Mouse (Mus musculus) lung, adult 18-20 months (tissue): ENCODE data around the gene Eftud2.

Experiments used
- DNase-seq, 2 experiments: peaks; one replicate each; pipeline ENCODE4 v3.0.0; 2022; ENCODE audit warnings: mixed read lengths in 2 of 2

Eftud2 gene

DNA sequence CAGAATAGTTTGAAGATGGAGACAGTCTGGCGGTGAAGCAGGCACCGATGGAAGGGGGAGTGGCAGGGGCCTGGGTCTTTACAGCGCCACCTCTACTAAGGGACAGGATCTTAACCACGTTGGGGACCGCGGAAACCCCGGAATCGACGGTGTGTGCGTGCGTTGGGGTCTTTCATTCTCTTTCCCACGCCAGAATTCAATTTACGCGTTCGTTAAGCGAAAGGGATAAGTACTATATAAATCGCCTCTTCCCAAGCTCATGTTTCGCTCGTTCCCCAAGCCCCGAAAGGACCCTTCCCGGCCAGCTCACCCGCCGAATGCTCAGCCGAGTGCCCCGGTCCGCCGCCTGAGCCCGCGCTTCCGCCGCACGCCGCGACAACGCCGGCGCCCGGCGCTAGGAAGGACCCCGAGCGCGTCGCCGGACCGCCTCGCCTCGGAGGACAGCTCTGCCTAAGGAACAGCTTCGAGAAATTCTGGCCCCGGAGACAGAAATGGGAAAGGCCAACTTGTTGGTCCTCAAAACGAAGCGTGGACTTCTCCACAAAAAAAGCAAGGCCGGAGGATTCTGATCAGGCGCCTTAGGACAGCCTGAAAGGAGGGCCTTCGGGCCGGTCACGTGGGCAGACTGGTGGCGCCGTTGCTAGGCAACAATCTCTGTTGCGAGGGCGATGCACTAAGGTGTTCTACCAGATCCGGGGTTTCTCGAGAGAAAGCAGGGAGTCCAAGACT is at the start of gene Eftud2, which contains the start of gene Ccdc103:
Gene Eftud2, minus strand, starts transcription at position 401 of the 729 bp plus-strand sequence.
Gene Ccdc103, plus strand, starts transcription at position 620 of the 729 bp plus-strand sequence.
- DNase-seq, result peak; percentile 90 to 93

- peak in 1 of 2 experiments; percentile 21 for DNase-seq
These were observed 44.5 kb upstream of the Eftud2 start for GRCm38 (mm10) chr11:102925351-102925717.

DNA sequence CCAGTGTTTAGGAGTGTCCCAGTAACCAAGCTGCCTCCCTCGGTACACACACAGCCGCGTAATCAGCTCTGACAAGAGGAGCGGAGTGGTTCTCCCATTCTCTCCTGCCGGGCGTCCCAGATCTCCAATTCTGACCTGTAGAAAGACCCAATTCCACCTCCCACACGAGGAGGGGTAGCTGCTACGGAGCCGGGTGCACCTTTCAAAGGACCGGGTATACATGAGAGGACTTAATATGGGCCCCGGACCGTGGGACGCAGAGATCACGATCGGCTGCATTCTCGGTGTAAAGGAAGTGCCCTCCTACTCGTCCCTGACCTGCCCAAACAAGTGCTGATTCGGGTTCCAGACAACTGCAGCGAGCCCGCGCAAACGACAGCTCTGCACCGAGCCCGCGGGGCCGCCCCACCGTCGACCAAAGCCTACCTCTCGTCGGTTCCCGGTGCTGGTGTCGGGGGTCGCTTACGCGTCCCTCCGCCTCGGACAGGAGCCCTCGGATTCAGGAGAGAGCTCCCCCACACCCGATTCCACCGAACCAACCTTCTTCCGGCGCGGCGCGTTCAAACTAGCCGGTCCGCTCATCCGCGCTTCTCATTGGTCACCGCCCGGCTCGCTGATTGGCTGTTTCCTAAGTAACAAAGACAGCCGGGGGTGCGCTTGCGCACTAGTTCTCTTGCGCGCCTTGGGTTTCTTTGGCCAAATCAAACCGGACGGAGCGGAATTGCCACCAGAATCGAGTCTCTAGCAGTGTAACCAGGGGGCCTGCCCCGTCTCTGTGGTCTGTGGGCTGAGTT is 44.0 kb upstream of the Eftud2 start, which contains the start of gene Kif18b:
Gene Kif18b, minus strand, starts transcription at position 568 of the 794 bp plus-strand sequence.
- DNase-seq, result peak; percentile 93 to 95

DNA sequence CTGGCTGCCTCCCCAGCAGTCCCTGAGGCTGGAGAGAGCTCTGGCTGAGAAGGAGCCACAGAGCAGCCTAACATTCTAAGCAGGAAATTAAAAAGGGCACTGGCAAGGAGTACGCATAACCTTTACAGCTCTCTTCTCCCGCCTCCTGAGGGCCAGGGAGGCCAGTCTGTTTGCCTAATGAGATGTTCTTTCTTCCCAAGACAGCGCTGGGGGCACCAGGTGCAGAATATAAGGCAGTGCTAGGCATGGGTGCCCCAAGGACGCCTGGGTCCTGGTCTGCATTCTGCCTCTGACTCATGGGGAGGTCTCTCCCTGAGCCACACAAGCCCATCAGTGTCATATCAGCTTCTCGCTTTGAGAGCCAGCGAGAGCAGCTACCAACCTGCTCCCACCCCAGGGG is 40.7 kb upstream of the Eftud2 start:
- DNase-seq, result no peak

GRCm38 (mm10) chr11:102918077-102918476 is 37.3 kb upstream of the Eftud2 start:
- no peak for DNase-seq

- DNase-seq, result no peak
These were observed 34.6 kb upstream of the Eftud2 start for GRCm38 (mm10) chr11:102915380-102915779.

DNA sequence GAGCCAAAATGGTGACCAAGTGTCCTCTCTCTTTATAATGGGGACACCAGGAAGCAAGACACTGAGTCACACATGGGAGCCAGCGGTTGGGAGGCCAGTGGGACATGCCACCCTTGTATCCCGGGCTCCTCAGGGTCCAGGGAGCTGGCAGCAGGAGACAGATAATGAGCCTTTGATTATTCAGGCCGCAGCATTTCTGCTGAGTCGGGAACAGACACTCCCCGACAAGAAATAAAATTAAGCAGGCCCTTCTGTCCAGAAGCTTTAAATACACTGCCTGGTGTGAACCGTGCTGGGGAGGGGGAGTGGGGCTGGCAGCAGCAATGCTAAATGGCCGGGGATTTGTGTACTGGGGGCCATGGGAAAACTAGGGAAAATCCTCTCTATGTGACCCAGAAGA is 30.6 kb upstream of the Eftud2 start:
- no peak for DNase-seq

GRCm38 (mm10) chr11:102903654-102904053 is 22.9 kb upstream of the Eftud2 start:
- no peak for DNase-seq

DNA sequence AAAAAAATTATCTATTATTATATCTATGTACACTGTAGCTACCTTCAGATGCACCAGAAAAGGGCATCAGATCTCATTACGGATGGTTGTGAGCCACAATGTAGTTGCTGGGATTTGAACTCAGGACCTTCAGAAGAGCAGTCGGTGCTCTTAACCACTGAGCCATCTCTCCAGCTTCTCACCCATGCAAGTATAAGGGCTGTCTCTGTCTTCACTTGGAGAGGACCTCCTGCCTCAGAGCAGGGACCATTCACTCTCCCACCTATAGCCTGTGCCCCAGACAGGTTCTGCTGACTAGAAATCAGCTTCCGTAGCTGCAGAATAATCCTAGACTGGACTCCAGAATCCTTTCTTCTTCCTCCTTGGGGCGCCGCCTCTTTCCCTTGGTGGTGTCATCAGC is 21.3 kb upstream of the Eftud2 start:
- DNase-seq, result no peak

GRCm38 (mm10) chr11:102901199-102901598 is 20.4 kb upstream of the Eftud2 start:
- no peak for DNase-seq

DNA sequence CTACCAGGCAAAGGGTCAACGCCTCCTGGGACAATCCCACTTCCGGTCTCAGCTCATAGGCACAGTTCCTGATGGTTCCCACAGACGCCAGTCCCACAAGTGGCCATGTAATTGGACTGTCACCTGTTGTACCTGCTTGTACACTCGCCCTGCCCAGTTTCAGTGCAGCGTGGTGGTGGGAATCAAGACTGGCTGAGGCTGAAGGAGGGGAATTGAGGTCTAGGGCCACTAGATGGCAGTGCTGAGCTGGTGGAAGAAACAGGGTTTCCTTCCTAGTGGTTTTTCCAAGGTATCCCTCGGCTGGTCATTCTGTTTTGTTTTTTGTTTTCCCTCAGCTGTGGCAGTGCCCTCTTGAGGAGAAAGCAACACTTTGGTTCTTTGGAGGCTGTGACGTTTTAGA is 20.0 kb upstream of the Eftud2 start, which contains the start of gene Gfap:
Gene Gfap, minus strand, starts transcription at position 150 of the 400 bp plus-strand sequence.
- peak; percentile 69 to 70 for DNase-seq

DNA sequence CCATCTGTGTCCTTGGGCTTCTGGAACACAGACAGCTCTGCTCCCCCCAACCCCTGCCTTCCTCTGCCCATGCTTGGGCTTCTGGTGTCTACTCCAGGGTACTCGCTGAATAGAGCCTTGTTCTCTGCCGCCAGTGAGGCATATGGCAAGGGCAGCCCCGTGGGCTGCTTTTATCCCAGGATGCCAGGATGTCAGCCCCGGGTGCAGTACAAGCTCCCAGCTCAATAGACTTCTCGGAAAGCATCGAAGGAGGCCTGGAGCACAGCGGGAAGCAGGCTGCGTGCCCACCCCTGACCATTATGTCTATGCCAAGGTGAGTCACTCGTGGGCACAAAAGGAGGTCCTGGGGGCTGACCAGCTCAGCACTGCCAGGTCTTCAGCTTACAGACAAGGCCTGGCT is 17.6 kb upstream of the Eftud2 start:
- DNase-seq, result no peak

GRCm38 (mm10) chr11:102896641-102897040 is 15.9 kb upstream of the Eftud2 start:
- no peak for DNase-seq

DNA sequence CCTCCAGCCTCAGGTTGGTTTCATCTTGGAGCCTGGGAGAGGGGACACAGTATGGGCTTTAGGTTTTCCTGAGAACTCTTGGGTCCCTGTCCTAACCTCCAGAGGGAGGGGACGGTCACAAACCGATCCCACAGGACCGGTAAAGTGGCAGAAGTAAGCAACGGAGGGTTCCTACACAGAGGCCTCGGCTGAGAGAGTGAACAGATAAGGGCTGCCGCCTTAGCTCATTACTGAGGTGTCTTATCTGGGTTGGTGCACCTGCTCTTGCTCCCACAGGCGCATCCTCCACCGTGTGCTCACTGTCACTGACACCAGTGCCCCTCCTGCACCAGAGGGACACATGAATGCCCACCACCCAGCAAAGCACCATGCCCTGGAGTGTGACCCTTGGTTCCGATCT is 15.0 kb upstream of the Eftud2 start:
- no peak for DNase-seq

DNA sequence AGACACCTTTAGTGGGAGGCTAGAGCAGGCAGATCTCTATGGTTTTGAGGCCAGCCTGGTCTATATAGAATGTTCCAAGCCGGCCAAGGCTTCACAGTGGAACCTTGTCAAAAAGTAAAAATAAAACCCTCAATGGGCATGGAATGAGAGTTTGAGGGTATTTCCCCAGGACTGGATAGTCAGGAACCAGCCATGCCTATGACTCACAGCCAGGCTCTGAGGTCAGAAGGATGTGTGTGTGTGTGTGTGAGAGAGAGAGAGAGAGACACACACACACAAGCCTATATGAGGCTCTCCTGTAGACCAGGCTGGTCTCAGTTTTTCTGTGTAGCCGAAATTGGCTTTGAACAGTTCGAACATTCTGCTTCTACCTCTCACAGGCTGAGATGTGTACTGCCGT is 13.9 kb upstream of the Eftud2 start:
- DNase-seq, result no peak

DNA sequence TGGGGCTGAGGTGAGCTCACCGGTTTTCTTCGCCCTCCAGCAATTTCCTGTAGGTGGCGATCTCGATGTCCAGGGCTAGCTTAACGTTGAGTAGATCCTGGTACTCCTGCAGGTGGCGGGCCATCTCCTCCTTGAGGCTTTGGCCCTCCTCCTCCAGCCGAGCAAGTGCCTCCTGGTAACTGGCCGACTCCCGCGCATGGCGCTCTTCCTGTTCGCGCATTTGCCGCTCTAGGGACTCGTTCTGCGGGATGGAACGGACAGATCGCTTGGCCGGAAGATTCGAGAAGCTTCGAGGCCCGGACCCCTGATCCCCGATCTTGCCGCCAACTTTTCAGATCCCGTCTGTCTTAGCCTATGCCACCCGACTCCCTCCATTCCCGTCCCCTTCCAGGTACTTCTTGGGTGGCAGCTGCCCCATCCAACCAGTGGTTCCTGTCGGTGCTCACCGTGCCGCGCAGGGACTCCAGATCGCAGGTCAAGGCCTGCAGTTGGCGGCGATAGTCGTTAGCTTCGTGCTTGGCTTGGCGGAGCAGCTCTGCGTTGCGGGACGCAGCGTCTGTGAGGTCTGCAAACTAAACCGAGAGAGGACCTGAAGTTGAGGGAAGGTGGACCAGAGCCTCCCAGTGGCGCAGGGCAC is 12.3 kb upstream of the Eftud2 start:
- DNase-seq, result peak; percentile 85 to 90

DNA sequence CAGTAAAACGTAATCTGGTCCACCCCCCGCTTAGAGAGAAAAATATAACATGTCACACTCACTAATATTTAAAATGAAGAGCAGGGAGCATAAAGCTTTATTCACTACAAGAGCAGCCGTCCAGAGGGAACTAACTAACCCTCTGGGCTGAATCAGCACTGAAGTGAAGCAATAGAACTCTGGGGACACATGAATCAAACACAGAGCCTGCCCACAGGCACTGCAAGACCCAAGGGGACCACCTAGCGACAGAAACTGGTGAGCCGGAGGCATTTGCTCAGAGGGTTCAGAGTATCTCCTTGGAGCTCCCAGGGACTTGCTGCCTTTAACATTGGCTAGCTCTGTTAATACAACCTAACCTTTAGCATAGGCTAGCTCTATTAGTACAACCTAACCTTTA is 9.3 kb upstream of the Eftud2 start:
- DNase-seq, result no peak

- DNase-seq, result no peak
These were observed 7.3 kb upstream of the Eftud2 start for GRCm38 (mm10) chr11:102888135-102888534.

DNA sequence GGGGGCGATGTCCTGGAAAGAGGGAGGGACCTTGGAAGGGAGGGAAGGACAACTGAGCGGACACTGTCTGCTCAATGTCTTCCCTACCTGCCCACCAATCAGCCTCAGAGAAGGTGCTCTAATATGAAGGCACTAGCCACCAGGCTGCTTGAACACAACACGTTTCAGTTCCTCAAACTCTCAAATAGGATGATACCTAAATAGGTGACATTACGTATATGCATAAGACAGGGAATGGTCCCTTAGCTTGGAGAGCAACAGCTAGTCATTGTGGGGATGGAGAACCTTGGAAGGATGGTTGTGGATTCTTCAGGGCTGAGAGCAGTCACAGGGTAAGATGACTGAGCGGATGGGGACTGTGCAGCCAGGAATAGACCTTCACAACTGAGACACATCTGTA is 6.6 kb upstream of the Eftud2 start:
- no peak for DNase-seq

- no peak for DNase-seq
These were observed 3.9 kb upstream of the Eftud2 start, which contains the start of gene Fam187a for GRCm38 (mm10) chr11:102884616-102885219. Gene Fam187a, plus strand, starts transcription at chr11:102885169.

GRCm38 (mm10) chr11:102881314-102882198 is 771 bp upstream of the Eftud2 start:
- DNase-seq, result no peak

- no peak for DNase-seq
These were observed 1.2 kb downstream of the Eftud2 start for GRCm38 (mm10) chr11:102879558-102879957.
